Mouse (Mus musculus) retina, embryonic 14.5 days (tissue): Measurements from ENCODE around the gene Rnps1.
"Not testable (repeated sequence)": the region's sequence is repeated elsewhere in the genome, so short reads cannot be mapped to it uniquely, and the experiment has no call there.

Source experiments
- DNase-seq: peaks from one replicate; pipeline ENCODE4 v3.0.0-alpha.2; 2015; ENCODE audit warnings: low spot score

Gene Rnps1

GRCm38 (mm10) chr17:24414230-24414976, at the start of gene Rnps1:
TSS of gene Rnps1 (plus strand) at chr17:24414565.
- DNase-seq = peak; percentile 100

GRCm38 (mm10) chr17:24365863-24366262, 48.5 kb upstream of the Rnps1 start:
- DNase-seq = no peak

DNA sequence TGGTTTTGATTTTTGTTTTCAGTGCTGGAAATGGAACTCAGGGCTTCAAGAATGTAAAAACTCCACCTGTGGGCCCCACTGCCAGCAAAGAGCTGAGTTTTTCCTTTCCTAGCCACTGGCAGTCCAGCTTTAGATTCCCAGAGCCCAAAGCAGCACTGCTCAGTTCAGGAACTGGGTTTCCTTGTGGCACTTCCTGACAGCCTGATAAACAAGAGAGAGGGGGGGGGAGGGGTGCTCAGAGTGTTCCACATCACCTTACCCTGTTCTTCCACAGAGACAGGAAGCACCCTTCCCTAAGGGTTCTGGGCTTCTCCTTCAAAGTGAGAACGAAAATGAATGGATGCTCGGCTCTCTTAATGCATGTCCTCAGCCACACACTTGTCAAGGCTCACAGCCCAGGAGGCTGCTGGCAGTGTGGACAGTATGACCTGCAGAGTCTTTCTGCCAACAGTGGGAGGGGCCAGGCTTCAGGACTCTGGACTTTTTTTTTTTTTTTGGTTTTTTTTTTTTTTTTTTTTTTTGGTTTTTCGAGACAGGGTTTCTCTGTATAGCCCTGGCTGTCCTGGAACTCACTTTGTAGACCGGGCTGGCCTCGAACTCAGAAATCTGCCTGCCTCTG, 39.2 kb upstream of the Rnps1 start:
- DNase-seq = no peak

GRCm38 (mm10) chr17:24375886-24376285, 38.5 kb upstream of the Rnps1 start:
- no peak for DNase-seq

- DNase-seq = no peak
These were observed 35.9 kb upstream of the Rnps1 start for GRCm38 (mm10) chr17:24378496-24378895.

- DNase-seq = no peak
These were observed 30.6 kb upstream of the Rnps1 start for GRCm38 (mm10) chr17:24383789-24384188.

GRCm38 (mm10) chr17:24388711-24389110, 25.7 kb upstream of the Rnps1 start:
- no peak for DNase-seq

GRCm38 (mm10) chr17:24389865-24390264, 24.5 kb upstream of the Rnps1 start:
- peak; percentile 76 for DNase-seq

GRCm38 (mm10) chr17:24391149-24391548, 23.2 kb upstream of the Rnps1 start:
- peak; percentile 42 for DNase-seq

DNA sequence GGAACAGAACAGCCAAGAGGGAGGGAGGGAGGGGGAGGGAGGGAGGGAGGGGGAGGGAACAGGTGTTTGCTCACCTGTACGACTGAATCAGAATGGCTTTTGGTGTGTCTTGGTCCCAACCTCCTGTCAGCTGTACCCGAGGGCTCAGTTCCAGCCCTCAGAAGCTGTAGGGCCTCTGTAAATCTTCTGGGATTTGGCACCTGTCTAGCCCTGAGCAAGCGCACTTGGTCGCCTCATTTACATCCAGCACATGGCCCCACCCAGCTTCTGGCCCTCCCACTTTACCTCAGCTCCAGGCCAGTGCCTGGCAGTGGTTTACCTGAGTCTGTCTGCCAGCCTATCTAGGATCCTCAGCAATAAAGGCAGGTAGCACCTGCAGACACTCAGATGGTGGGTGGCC, 20.8 kb upstream of the Rnps1 start:
- DNase-seq = no peak

DNA sequence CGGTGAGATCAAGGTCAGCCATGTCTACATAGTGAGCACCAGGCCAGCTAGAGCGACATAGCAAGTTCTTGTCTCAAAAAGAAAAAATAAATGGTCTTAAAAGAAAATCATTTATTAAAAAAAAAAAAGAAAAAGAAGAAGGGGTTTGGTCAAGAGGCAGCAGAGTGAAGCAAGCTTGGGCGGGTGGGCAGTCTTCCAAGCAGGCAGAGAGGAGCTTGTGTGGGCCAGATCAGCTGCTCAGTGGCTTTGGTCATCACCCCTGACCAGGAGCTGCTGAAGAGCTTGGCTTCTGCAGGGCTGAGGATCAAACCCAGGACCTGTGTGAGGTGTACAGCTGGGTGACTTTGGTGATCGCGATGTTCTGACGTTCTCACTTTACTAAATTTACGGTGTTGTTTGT, 19.9 kb upstream of the Rnps1 start:
- DNase-seq = no peak

- no peak for DNase-seq
These were observed 12.0 kb upstream of the Rnps1 start for GRCm38 (mm10) chr17:24402371-24402770.

DNA sequence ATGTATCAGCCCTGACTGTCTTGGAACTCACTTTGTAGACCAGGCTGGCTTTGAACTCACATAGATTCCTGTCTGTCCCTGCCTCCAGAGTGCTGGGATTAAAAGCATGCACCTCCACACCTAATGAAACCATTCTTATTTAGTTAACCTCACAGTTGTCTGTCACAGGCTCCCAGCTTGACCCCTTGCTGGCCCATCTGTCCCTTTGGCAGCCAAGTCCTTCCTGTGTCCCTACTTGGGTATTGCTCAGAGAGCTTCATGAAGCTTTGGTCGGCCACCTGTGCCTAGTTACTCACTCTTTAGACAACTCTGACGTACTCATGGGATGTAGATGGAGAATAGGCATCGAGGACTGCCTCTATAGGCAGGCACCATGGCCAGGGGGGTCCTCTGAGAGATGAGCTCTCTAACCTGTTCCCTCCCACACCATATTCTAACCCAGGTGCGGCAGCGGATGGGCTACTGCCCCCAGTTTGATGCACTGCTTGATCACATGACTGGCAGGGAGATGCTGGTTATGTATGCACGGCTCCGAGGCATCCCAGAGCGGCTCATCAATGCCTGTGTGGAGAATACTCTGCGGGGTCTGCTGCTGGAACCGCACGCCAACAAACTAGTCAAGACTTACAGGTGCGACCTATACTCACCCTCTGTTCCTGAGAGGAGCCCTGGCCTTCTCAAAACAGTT, 7.1 kb upstream of the Rnps1 start:
- DNase-seq = no peak

DNA sequence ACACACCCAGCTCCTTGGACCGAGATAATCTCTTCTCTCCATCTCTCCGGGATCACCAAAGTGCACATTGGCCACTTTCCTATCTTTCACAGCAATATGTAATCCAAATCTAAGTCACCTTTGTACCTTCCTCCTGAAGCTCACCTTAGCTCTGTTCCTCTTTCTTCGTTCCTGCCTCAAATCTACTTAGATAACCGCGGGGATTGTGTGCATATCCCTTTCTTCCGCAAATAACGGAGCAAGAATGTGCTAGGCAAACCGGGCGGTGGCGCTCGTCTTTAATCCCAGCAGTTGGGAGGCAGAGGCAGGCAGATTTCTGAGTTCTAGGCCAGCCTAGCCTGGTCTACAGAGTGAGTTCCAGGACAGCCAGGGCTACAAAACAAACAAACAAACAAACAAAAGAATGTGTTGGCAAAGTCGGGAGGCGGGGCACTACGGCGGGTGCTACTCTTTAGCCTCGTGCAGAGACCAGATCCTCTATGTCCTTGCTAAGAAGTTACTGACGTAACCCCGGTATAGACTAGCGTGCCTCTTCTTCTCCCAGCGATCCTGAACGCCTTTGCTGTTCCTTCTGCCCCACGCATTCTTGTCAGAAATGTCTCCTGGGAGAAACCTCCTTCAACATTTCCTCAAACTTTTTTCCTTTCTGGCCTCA, 681 bp upstream of the Rnps1 start:
- no peak for DNase-seq

DNA sequence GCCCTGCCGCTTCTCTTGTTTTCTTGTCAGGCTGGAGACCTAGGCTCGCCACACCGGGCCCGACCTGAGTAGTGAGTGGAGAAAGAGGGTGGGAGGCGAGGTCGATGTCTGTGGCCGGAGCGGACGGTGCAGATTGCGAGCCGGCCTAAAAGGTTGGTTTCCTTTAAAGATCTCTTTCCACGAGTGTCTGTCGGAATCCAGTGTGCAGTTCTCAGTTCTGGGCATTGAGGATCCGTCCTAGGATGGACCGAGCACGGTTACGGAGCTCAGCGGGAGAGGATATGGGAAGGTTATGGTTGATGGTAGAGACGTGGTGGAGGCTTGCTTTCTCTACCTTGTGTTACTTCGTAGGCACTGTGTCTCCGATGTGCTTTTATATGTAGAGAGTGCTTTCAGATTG, 646 bp downstream of the Rnps1 start:
- peak; percentile 30 for DNase-seq

- DNase-seq = no peak
These were observed 1.8 kb downstream of the Rnps1 start for GRCm38 (mm10) chr17:24416051-24416652.

DNA sequence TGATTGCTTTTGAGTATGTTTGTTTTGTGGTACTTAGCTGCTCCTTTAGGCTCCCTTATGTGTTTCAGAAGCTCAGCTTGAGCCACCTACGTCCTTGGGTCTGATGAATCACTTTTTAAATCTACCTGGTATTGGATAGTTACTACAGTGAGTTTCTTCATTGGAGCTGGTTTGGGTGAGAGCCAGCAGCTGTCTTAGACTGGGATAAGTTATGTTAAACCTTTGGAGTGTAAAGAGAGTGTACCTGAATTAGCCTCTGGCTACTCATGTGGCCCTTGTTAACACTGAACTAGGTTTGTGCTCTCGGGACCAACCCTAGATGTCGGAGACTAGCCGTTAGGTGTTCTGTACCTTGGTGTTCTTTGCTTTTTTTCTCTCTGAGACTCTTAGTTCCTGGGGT, 8.7 kb downstream of the Rnps1 start:
- no peak for DNase-seq

DNA sequence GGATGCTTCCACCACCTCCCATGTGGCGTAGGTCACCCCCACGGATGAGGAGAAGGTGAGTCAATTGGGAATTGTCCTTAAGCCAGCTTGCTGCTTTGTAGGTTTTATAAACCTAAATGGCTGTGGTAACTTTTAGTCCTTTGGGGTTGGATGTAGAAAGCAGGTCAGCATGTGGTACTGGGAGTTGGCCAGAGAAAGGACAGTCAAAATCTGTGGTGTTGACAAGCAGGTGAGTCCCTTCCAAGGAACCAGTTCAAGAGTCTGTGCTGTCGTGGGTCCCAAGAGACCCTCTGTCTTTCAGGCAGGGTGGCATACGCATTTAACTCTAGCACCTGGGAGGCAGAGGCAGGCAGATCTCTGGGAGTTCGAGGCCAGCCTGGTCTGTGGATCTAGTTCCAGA, 10.1 kb downstream of the Rnps1 start:
- no peak for DNase-seq

DNA sequence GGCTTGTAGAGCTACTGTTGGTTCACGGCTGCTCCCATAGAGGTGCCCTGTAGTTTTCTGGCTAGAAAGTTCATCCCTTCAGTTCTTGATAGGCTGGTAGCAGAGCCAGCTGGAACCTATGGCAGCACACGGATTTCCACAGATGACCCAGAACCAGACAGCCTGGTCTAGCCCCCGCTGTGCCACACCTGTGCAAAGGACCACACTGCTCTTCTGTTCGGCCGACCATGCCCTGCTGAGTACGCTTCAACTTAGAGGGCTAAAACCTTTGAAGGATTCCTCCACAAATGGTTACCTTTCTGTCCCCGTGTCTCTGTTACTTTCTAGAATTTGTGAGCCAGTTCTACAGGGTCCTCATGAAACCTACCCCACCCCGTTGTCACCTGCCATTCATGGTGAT, 11.0 kb downstream of the Rnps1 start:
- DNase-seq = not testable (repeated sequence)

- no peak for DNase-seq
These were observed 11.5 kb downstream of the Rnps1 start for GRCm38 (mm10) chr17:24425905-24426304.

DNA sequence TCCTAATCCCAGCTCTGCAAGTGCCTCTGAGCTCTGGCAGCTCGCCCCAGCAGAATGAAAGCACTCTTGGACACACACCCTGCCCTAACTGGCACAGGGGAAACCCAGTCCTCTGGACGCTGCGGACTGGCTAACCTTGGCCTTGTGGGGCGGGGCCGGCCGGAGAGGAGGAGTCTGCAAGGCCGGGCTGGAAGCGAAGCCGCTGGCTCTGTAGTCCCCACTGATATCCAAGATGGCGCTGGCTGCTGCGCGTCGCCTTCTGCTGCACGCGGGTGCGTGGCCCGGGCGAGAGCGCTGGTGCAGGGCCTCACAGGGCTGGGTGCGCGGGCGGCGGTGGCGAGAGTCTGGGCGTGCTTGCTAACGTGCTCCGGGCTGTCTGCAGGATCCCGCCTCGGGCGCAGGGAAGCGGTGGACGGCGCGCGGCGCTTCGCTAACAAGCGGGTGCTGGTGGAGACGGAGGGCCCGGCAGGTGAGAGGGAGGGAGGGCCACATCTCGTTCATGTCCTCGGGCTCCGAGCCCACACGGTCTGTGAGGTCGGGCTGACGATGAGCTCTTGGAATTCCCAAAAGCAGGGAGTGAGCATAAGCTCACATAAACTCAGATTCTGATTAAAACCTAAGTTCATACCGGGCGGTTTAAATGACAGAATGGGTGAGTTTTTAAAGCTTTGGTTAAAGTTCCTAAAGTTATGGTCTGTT, 12.3 kb downstream of the Rnps1 start, which contains the start of gene Eci1:
Eci1 (plus strand) TSS at position 171 of the 699 bp plus-strand sequence.
- DNase-seq = peak; percentile 94

GRCm38 (mm10) chr17:24427170-24427557, 12.8 kb downstream of the Rnps1 start:
- DNase-seq = peak; percentile 33
